Mouse (Mus musculus): ENCODE measurements around the gene Itpk1. TPM values are rescaled to one million over a fixed set of nuclear protein-coding genes. Genes with fewer than 3 reads are reported as not detected.

Gene Itpk1
- polyA plus RNA-seq, 1 experiment from 2014 or later: 28.0 TPM

MicroRNA genes within 50 kb of the gene (microRNA counts, 519-probe panel; counts per million panel counts)
- 342 counts per million, percentile 67 among the panel's probes with 10 or more counts for microRNA mmu-miR-1936

Small RNA genes lying within 50 kb of the gene (microRNA-seq; reads per million reads assigned to microRNA genes)
- gene Mir1936: 0.66 reads per million

Other genes starting within 250 kb of the Itpk1 start
- 29.4 and 35.3 TPM in 2 replicates for gene Golga5, start 235.8 kb downstream of the Itpk1 start, polyA plus RNA-seq (2016; fragmentation: Nextera tagmentation; extraction: Ambion mirVana)
- gene Chga, start 150.0 kb downstream of the Itpk1 start, polyA plus RNA-seq (2016; fragmentation: Nextera tagmentation; extraction: Ambion mirVana): 72.4 and 78.1 TPM in 2 replicates
- gene Moap1, start 38.7 kb upstream of the Itpk1 start, polyA plus RNA-seq (2016; fragmentation: Nextera tagmentation; extraction: Ambion mirVana): 38.4 and 42.9 TPM in 2 replicates
- gene Tmem251, start 38.8 kb upstream of the Itpk1 start, polyA plus RNA-seq (2016; fragmentation: Nextera tagmentation; extraction: Ambion mirVana): 11.6 and 11.7 TPM in 2 replicates
- not detected in 2 replicates for gene Gm28051, start 52.8 kb upstream of the Itpk1 start, polyA plus RNA-seq (2016; fragmentation: Nextera tagmentation; extraction: Ambion mirVana)
- gene Gon7, start 52.9 kb upstream of the Itpk1 start, polyA plus RNA-seq (2016; fragmentation: Nextera tagmentation; extraction: Ambion mirVana): 43.7 and 44.1 TPM in 2 replicates
- 46.9 and 48.1 TPM in 2 replicates for gene Ubr7, start 53.0 kb upstream of the Itpk1 start, polyA plus RNA-seq (2016; fragmentation: Nextera tagmentation; extraction: Ambion mirVana)
- 30.5 and 31.7 TPM in 2 replicates for gene Gm20604, start 53.7 kb upstream of the Itpk1 start, polyA plus RNA-seq (2016; fragmentation: Nextera tagmentation; extraction: Ambion mirVana)
- gene Btbd7, start 173.5 kb upstream of the Itpk1 start, polyA plus RNA-seq (2016; fragmentation: Nextera tagmentation; extraction: Ambion mirVana): 21.8 and 22.8 TPM in 2 replicates
- gene Cox8c, start 194.4 kb upstream of the Itpk1 start, polyA plus RNA-seq (2016; fragmentation: Nextera tagmentation; extraction: Ambion mirVana): not detected in 2 replicates
- 4.0 and 4.8 TPM in 2 replicates for gene Unc79, start 243.9 kb upstream of the Itpk1 start, polyA plus RNA-seq (2016; fragmentation: Nextera tagmentation; extraction: Ambion mirVana)

Measured in neural tube, embryonic 12.5 days (tissue).